Mouse (Mus musculus): ENCODE measurements around the gene Tekt3.

Tekt3 gene

DNA sequence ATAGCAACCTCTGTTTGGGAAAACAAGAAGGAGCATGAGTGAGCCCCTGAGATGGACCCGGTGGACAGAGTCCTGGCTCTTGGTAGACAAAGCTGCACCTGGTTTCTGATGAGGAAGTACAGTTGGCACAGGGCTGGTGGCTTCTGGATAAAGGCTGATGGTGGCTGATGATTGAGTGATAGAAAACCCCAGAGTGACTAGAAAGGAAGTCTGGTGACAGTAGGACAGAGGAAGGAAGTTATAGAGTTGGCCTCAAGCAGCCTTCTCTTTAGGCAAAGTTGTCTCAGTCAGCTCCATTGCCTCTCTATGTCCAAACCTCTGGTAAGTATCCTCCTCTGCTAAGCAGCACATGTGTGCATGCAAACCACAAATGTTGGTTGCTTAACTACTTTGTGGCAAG, 1.5 kb upstream of the Tekt3 start:
- WGBS = 89% methylated on average over 1 of the region's 1 CpGs

DNA sequence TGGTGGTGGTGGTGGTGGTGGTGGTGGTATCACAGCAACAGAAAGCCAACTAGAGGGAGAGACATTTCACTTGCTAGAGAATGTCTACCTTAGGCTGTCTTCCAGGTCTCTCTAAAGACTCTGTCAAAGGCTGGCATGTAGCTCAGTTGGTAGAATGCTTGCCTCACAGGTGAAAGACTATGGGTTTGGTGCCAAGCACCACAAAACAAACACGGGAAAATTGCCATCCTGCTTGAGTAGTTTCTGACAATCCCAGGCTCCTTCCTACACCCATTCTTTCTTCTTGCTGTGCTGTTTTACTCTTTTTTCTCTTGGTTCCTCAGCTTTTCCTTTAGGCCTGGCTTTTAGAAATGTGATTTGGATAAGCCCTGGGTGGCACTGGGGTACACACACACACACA, 5.1 kb downstream of the Tekt3 start:
- WGBS = 57% methylated on average over 1 of the region's 1 CpGs

DNA sequence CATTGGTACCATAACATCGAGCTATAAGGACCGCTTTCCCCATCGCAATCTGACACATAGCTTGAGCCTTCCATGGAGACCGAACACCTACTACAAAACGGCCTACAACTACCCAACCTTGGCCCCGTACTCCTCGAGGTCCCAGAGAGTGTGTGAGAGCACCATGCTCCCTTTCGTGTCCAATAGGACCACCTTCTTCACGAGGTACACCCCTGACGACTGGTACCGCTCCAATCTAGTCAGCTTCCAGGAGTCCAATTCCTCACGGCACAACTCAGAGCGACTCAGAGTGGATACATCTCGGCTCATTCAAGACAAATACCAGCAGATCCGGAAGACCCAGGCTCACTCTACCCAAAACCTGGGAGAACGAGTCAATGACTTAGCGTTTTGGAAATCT, 8.6 kb downstream of the Tekt3 start:
- WGBS = 94% methylated on average over 17 of the region's 17 CpGs

DNA sequence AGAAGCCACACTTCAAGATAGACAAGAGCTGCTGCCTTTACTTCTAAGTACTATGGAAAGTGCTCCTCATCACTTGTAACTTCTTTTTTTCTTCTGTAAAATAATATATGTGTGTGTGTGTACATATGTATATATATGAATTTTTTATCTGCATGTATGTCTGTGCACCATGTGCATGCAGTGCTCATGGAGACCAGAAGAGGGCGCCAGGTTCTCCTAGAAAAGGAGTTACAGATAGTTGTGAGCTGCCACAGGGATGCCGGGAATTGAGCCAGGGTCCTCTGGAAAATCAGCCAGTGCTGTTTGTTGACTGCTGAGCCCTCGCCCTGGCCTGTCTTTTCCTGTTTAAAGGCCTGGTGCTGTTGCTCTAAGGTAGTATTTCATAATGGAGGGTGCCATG, 23.1 kb downstream of the Tekt3 start:
- WGBS = 89% methylated on average over 3 of the region's 3 CpGs

DNA sequence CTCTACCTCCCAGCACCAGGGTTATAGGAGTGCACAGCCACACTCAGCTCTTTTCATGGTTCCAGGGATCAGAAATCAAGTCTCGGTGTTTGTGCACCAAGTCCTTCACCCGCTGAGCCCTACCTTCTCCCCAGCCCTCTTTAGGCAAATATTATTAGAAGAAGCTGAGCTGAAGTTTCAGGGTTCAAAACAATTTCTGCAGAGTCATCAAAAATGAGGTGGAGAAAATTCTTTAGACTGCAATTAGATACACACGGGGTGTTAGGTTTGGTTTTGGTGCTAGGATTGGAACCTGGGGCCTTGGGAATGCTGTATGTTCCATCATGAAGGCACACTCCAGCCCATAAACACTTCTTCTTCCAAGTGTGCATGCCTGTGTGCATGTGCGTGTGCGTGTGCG, 27.2 kb downstream of the Tekt3 start:
- 97% methylated on average over 6 of the region's 6 CpGs for WGBS

DNA sequence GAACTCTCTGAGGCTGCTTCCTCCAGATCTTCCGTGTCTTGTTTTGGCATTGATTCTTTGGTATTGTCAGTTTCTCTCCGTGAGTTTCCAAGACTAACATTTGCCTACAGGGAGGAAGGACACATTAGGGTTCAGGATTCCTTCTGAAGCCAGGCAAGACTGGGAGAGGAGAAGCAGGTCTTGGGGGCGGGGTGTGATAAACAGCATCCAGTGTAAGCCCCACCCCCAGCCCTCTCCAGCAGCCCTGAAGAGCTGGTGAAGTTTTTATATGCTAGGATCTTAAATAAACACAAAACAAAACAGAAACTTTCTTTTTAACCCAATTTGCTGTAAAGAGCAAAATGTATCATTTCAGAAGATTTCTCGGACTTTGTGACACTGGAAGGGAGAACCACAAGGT, 28.8 kb downstream of the Tekt3 start:
- 50% methylated on average over 4 of the region's 4 CpGs for WGBS

DNA sequence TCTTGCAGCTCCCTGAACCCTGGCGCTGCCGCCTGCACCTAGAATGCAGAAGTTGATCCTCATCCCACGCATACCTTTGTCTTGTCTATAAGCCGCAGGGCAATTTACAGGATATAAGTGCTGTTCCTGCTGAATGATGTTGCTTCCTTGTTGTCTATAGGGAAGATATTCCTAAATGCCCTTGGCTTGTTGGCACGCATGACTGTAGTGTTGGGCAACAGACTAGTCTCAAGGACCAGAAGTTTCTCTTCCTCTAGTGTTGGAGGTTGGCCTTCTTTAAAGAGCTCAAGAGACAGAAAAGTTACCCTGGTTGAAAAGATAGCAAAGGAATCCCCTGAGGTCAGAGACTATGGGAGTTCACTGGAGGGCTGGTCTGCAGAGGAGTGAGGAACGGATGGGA, 29.5 kb downstream of the Tekt3 start:
- 94% methylated on average over 6 of the region's 6 CpGs for WGBS

DNA sequence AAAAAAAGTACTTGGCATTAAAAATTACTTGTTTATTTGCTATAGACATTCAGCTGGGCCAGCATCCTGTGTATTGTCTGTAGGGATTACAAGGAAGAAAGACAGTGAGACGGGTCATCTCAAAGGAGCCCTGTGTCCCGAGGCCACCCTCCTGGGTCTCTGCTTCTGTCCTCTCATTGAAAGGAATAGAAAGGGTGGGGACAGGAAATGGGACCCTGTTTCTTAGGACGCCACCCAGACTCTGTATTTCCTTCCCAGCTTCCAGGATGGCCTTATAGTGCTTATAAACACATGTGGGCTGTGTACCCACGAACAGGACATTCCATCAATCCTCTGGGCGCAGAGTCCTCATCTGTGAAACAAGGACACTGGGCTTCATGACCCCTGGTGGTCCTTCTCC, 30.8 kb downstream of the Tekt3 start:
- 79% methylated on average over 5 of the region's 5 CpGs for WGBS

DNA sequence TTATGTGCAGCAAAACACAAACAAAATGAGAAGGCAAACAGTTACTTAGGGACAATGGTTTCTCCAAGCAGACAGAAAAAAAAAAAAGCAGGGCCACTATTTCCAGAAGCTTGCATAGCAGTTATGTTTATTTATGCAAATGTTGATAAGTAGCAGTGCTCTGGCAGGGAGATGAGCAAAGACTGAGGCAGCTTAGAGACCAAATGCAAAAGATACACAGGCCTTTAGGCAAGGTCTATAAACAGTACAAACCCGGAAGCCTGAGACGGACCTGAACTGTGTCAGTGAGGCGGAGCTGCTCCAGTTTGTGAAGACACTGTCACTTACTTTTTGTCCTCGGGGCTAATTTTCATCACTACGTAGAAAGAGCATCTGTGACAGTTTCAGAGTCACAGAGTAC, 32.1 kb downstream of the Tekt3 start:
- 64% methylated on average over 5 of the region's 5 CpGs for WGBS

DNA sequence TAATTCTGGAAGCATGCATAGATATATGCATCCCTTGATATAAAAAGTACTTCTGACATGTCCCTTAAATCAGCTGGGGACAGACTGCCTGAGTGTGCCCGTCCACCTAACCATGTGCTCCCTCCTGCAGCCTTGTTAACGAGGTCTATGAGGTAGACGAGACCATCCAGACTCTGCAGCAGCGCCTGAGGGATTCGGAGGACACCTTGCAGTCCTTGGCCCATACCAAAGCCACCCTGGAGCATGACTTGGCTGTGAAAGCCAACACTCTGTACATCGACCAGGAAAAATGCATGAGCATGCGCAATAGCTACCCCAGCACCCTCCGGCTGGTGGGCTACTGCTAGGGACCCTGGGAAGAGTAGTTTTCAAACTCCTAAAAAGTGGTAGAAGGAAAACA, 33.0 kb downstream of the Tekt3 start:
- 93% methylated on average over 8 of the region's 8 CpGs for WGBS

DNA sequence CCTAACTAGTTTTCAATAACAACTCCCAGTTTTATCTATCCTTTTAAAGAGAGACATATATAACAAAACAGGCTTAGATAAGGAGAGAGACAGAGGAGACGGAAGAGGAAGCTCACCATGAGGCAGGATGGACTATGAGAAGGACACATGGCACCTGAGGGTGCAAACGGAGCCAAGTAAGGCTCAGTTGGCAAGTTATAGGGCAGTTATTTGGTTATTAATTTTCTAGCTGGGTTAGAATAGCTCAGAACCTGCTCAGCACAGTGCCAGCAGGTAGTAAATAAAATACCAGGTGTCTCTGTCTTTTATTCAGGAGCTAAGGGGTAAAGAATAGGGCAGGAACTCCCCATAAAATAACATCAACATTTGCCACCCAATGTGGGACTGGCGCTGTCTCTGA, 36.6 kb downstream of the Tekt3 start:
- WGBS = 92% methylated on average over 3 of the region's 3 CpGs

DNA sequence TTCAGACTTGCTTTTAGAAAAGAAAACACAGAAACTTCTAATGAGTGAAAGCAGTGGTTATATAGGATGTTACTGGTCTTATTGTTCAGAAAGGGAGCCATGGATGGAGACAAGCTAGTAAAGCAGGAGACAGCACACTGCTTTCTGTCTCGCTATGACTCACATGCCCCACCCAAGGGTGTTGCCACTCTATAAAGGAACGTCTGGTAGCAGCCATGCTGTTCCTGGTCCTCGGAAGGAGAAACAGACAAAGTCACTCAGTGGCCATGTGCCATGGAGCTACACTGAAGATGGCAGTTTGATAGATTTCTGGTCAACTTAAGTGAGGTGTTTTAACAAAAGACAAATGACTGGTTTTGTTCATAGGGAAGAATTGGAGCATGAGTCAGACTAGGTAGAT, 37.9 kb downstream of the Tekt3 start:
- WGBS = 76% methylated on average over 3 of the region's 3 CpGs

DNA sequence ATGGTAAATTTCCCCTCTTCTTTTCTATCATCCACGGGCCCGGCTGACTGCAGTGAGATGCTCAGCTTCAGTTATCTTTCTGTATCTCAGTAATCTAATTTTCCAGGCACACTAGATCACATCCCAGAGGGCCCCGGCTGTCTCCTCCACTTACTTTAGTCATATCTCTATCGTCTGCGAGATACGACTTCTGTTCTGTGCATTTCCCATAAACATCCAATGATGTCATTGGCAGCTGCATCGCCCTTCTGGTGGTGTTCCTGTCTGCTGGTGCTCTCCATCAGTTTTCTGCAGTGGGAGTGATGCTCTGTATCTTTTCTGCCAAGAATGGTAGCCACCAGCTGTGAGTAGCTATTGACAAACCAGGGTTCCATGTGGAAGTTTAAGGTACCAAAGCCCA, 41.8 kb downstream of the Tekt3 start:
- WGBS = 75% methylated on average over 7 of the region's 7 CpGs

DNA sequence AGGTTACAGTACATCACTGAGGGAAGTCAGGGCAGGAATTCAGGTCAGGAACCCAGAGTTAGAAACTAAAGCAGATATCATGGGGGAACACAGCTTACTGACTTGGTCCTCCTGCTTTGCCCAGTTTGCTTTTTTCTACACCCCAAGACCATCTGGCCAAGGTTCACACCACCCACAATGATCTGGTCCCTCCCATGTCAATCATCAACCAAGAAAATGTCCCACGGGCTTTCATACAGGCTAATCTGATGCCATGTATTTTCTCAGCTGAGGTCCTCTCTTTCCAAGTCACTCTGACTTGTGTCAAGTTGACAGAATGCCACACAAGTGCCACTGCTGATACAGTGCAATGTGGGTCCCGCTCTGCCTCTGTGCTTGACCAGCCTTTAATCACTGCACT, 42.6 kb downstream of the Tekt3 start:
- 94% methylated on average over 2 of the region's 2 CpGs for WGBS

DNA sequence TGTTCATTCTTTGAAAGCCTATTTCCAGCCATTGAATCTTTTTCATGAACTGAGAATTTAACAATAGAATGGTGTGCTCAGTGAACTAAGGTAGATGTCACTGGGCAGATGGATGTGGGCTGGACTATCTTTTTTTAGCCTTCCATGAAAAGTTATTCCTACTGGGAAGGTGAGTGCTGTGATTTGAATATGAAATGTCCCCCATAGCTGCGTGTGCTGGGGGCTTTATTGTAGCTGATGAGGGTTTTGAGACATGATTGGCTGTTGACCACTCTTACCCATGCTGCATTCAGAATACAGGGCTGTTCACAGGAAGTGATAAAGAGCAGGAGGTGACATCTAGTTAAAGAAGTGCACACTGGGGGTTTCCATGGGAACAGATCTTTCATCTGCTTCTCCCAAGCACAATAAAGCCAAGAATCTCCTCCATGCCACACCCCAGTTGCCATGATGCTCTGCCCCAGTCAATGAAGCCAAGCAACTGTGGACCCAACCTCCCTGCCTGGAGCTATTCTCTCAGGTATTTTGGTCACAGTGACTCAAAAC, 47.8 kb downstream of the Tekt3 start:
- WGBS = 71% methylated on average over 1 of the region's 1 CpGs

DNA sequence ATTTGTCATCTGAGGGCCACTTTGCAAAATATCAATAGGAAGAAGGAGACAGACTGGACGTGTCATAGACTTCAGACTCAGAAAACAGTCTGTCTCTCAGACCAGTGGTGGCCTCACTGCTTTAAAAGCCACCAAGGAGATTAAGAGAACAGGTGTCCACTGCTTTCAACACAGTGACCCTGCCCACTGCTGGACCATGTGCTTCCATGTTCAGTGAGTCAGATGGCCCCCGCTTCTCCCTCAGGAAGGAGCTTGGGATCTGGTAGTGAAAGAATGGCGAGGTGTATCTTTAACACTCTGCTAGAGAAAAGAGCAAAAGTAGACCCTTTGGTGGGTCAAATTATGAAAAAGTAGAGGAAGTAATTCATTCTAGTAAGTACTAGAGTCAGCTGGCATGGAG, 48.9 kb downstream of the Tekt3 start:
- WGBS = 94% methylated on average over 3 of the region's 3 CpGs

DNA sequence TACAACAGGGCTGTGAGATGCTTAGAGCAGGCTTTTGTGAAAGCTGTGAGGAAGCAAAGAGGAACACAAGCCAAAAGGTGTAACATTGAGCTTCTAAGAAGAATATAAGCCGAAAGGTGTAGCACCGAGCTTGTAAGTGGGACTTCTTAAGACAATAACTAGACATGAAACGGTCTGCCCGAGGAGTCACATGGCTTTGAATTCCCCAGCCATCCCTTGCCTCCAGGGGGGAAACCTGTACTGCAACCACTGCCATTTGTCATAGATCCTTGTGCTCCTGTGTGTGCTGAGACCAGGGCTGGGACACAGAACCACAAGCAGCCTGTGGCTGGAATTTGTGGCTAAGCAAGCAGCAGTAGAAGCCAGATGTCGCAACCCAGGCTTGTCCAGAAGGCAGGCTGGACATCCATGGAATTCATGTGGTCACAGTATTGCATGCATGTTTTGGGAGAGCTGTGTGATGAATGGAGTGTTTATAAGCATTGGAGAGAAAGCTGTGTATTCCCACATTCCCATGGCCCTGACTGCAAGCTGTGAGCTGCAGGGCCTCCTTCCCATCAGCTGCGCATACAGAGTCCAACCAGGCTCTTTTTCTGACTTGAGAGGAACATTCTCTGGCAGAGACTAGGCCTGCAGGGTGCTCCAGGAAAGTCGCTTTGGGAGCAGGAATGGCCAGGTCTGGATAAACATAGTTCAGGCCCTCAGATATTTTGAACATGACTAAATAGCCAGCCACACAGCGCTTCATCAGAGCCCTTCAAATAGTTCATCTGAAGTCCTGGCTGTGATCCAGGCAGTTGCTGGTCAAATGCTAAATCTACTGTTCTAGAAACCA, 53.6 kb downstream of the Tekt3 start:
- WGBS = 84% methylated on average over 8 of the region's 8 CpGs

DNA sequence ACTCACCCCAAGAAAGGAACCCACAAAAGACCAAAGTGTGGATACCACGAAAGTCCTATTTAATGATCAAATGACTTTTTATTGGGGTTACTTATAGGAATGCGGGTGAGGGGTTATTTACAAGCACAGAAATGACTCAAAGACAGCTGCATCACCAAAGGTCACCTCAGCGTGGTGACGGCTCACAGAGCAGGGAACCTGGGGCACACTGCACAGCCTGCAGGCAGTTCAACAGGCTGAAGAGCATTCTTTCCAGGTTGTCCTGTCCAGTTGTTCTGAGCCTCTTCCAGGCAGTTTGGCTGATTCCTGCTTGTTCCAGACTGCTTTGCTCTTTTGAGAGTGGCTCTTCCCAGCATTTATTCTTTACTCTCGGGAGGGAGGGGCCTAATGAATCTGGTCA, 55.2 kb downstream of the Tekt3 start:
- 98% methylated on average over 5 of the region's 5 CpGs for WGBS

DNA sequence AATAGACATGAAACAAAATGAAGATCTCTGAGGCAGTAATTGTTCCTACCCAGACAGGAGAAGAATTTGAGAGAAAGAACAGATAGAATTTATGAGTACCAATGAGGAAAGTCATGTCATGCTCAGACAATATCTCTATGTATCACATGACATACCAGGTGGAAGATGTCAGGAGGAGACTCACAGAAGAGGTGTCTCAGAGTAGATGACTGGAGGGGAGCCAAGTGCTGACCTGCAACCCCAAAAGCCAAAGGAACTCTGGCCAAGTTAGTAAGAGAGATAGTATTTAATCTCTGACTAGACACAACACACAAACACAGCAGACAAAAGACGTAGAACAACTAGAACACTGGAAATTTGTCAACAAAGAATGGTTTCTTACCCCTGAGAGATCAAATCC, 55.8 kb downstream of the Tekt3 start:
- WGBS = 94% methylated on average over 1 of the region's 1 CpGs

DNA sequence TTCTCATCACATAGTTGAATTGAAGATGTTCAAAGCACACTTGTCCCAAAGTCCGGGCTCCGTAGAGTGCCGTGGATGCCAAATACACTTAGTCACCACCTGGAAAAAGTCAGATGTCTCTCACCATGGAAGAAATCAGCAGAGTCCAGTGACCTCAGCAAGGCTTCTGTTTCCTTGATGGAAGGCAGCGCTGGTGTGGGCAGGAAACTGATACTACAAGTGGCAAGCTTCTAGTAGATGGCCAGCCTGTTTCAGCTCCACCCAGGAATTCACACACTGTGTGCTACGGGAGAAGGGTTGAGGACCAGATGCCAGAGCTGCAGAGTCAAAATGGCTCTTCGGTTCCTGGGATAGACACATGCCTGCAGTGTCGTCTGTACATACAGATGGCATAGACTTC, 58.3 kb downstream of the Tekt3 start:
- WGBS = 83% methylated on average over 7 of the region's 7 CpGs

DNA sequence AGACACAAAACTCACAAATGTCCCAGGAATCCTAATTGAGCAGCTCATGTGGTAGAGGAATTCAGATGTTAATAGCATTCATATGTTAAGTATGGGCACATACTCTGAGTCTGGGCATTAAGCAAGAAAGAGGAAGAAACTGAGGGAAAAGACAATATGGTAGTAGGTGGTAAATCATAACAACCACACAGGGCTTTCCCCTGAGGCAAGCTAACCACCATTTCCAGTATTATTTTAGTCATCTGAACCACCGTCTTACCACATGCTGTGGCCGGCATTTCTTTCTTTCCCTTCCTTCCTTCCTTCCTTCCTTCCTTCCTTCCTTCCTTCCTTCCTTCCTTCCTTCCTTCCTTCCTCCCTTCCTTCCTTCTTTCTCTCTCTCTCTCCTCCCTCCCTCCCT, 60.8 kb downstream of the Tekt3 start:
- 66% methylated on average over 2 of the region's 2 CpGs for WGBS

DNA sequence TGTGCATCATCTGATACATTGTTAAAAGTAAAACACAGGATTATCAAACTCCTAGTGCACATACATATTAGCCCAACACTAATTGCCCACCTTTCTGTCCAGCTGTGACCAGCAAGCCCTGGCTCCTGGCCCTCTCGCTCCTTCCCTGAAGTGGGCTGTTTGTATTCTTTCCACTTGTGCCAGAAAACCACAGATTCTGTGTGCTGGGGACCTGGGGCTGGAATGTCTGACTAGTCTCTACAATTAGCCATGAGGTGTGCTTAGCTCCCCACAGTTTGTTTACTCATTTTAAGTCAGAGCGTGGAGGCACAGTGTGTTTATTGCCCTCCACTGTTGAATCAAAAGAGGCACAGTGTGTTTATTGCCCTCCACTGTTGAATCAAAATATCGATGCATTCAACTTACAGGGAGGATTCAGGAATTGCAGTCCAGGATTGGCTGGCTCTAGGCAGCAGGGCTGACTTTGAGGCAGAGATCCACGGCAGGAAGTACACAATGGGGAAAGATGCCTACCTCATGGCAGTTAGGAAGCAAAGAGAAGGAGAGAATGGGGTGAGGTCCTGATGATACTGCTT, 61.4 kb downstream of the Tekt3 start:
- 79% methylated on average over 4 of the region's 4 CpGs for WGBS

DNA sequence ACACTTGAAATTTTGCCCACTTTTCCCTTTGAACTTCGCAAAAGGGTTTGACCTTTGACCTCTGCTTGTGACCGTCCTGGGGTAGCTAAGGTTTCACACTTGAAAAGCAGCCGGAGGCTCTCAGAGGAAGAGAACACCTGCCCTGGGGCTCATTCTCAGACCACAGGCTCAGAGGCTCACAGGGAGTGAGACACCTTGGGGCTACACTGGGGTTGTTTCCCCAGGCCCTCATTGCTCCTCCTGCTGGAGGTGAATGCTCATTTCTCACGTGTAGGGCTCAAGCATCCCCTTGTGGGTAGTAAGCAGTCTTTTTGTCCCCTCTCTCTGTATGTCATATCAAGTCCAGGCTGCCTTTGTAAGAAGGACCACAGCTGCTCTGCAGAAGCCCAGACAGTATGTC, 62.9 kb downstream of the Tekt3 start:
- WGBS = 49% methylated on average over 4 of the region's 4 CpGs
